Mouse (Mus musculus): ENCODE measurements at regions not wholly inside any gene's neighbourhood (a gene's known extent, or its start where the extent isn't known, plus 50 kb on each side); places are given as distances from the start of the nearest gene placed in this dataset.
"Not testable (repeated sequence)": the region's sequence is repeated elsewhere in the genome, so short reads cannot be mapped to it uniquely, and the experiment has no call there.

DNA sequence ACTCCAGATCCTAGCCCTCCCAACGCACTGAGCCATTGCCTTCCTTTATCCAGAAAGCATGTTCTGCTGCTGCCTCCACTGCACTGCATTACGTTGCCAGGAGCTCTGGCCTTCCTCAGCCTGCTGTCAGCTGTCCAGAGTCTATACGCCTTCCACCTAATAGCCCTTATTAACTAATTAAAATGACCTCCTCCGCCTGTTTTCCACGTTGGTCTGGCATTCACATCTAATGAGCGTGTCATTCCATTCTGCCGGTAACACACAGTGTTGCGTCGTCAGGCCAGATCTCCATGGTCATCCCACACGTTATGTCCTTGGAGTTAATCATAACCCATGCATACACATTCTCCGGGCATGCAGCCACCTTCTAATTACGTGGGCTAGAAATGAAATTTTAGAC, 56.7 kb upstream of the Med4 start:
- DNase-seq: peak; percentile 59 to 66

- DNase-seq: no peak
Measured at GRCm38 (mm10) chr14:73452321-73453082, 57.3 kb upstream of the Med4 start.

- no peak for DNase-seq
Measured at GRCm38 (mm10) chr14:73451291-73452045, 58.4 kb upstream of the Med4 start.

DNA sequence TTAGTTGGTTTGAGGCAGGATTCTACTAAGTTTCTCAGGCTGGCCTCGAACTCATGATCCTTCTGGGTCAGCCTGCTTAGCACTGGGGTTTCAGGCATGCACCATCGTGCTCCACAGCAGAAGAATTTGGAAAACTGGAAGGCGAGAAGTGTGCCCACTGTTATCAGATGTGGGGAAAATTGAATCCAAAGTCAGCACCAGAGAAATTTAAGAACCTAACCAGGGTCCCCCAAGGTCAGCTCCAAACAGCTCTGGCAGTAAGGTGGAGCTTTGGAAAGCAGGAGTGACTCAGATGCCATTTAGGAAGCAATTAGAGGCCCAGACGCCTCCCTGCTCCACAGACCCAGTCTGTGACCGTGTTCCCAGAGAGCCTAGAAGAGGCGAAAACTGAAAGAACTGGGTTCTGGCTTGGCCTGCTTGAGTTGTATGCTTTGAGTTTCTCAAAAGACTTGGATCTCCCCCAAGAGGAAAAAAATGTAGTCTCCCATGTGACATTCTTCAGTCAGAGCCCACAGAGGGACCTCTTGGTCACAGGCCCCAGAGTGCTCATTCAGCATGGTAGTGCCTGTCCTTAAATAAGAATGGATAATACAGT, 59.8 kb upstream of the Med4 start:
- peak in 1 of 2 experiments; percentile 57 for DNase-seq

DNA sequence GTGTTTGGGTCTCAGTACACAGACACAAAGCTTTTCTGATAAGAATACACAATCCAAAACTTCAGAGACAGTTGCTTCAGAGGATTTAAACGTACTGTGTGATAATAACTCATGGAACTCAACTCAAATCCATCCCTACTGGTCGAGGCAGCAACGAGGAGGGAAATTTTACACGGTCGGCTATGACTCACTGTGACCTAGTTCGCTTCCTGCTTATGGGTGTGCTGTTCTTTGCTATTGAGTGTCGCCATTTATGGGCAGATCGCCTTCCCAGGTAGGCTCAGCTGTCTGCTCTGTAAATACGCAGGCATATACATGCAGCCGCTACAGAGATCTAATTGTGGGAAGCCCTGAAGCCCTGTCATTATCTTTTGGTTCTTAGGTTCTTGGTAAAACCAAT, 60.7 kb upstream of the Med4 start:
- no peak for DNase-seq

DNA sequence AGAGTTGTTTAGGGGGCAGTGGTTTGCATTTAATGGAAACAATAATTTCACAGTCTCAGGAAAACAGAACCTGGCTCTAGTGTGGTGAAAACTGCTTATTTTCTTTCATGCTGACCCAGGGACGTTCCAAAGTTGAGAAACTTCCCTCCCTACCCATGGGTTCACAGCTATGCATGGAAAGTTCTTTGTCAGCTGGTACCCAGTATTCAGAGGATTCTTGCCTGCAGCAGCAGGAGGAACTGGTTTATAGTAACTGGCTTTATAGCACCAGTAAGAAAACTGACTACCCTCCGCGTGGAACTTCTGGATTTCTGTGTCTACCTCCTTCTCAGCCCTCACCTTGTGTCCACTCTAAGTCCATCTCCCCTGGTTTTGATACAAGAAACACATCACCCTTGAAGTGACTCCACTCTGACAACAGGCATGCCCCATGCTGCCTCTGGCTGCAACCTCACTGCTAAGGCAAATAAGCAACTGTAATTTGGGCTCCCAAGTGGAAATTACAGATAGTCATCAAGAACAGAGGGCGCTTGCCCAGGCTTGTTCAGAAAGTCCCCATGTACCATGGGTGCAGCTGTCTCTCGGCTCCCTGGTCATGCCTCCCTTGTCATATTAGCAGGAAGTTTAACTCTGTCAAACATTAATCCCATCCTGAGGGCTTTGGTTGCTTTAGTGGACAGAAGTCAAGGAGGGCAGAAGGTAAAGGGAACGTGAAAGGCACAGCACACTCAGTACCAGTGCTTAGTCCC, 60.6 kb upstream of the Itm2b start:
- DNase-seq: peak; percentile 68 to 91

DNA sequence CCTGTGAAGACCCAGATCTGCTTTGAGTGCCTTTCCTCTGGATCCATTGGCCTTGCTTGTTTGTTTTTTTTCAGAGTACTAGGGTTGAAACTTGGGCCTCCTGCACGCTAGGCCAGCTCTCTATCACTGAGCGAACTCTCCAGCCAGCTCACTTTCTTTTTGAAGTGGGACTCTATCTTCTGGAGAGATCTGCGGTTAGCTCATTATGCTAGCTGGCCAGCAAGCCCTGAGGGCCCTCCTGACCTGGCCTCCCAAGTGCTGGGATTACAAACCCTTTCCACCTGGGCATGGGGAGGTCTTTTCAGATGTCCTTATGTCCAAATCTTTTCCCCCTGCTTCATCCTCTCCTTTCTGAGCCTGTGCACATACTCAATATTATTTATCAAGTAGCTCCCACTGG, 59.6 kb upstream of the Itm2b start:
- peak; percentile 39 to 79 for DNase-seq

GRCm38 (mm10) chr14:73441951-73442716, 57.0 kb upstream of the Itm2b start:
- DNase-seq: peak; percentile 45 to 71

DNA sequence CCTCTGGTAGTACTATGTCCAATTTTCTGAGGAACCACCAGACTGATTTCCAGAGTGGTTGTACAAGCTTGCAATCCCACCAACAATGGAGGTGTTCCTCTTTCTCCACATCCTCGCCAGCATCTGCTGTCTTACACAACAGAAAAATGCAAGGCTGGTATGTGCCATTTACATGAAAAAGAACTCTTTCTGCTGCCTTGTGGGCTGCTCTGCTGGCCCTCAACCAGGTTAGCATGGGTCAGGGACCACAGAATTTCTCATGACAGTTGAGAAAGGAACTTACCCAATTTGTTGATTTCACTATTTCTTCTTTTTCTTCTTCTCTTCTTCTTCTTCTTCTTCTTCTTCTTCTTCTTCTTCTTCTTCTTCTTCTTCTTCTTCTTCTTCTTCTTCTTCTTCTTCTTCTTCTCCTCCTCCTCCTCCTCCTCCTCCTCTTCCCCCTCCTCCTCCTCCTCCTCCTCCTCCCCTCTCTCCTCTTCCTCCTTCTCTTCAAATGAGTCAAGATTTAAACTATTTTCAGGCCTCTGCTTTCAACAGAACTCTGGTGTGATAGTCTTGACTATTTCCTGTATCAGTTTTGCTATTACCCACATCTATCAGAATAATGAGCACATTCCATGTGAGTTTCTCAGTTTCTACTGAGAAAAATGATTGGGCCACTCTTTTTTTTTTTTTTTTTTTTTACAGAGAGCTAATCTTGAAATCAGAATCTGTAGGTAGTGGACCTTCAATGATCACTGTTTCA, 56.3 kb upstream of the Itm2b start:
- not testable (repeated sequence) for DNase-seq

DNA sequence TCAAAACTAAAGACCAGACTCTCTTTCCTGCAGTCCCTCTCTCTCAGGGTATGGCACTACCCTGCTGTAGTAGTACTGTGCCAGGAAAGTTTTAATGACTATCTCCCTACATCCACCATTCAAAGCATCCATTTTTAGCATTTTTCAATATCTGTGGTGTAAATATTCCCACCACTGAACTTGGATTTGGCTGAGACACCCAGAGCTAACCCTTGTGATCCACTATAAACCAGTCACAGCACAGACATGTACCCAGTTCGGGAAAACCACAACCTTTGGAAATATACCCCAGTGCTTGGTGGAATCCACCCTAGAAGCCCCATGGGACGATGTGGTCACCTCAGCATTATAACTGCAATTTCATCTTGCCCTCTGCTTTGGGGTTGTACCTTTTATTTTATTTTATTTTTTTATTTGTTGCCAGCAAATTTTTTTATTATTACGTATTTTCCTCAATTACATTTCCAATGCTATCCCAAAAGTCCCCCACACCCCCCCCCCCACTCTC, 54.8 kb upstream of the Itm2b start:
- no peak for DNase-seq

- DNase-seq: no peak
Measured at GRCm38 (mm10) chr14:73435839-73436238, 50.8 kb upstream of the Itm2b start.
